Mouse (Mus musculus): Measurements from ENCODE around the gene Fam20a.

Gene Fam20a

GRCm38 (mm10) chr11:109721781-109722446 is at the start of gene Fam20a:
Gene Fam20a (minus strand): TSS chr11:109722279.
- no peak for DNase-seq (ENCODE audit: low spot score)

- DNase-seq (ENCODE audit: low spot score): no peak
These were observed 49.3 kb upstream of the Fam20a start for GRCm38 (mm10) chr11:109771381-109771780.

GRCm38 (mm10) chr11:109770185-109770584 is 48.1 kb upstream of the Fam20a start:
- no peak for DNase-seq (ENCODE audit: low spot score)

- no peak for DNase-seq (ENCODE audit: low spot score)
These were observed 47.0 kb upstream of the Fam20a start for GRCm38 (mm10) chr11:109769091-109769490.

- DNase-seq (ENCODE audit: low spot score): no peak
These were observed 38.0 kb upstream of the Fam20a start for GRCm38 (mm10) chr11:109760063-109760462.

GRCm38 (mm10) chr11:109758616-109759215 is 36.6 kb upstream of the Fam20a start:
- DNase-seq (ENCODE audit: low spot score): no peak

GRCm38 (mm10) chr11:109754105-109754602 is 32.1 kb upstream of the Fam20a start:
- no peak for DNase-seq (ENCODE audit: low spot score)

- DNase-seq (ENCODE audit: low spot score): no peak
These were observed 29.8 kb upstream of the Fam20a start for GRCm38 (mm10) chr11:109751636-109752603.

GRCm38 (mm10) chr11:109745210-109745609 is 23.1 kb upstream of the Fam20a start:
- DNase-seq (ENCODE audit: low spot score): no peak

GRCm38 (mm10) chr11:109737967-109738366 is 15.9 kb upstream of the Fam20a start:
- no peak for DNase-seq (ENCODE audit: low spot score)

GRCm38 (mm10) chr11:109736406-109736805 is 14.3 kb upstream of the Fam20a start:
- no peak for DNase-seq (ENCODE audit: low spot score)

GRCm38 (mm10) chr11:109734341-109734740 is 12.3 kb upstream of the Fam20a start:
- no peak for DNase-seq (ENCODE audit: low spot score)

- DNase-seq (ENCODE audit: low spot score): no peak
These were observed 10.8 kb upstream of the Fam20a start for GRCm38 (mm10) chr11:109732726-109733438.

GRCm38 (mm10) chr11:109728371-109728770 is 6.3 kb upstream of the Fam20a start:
- DNase-seq (ENCODE audit: low spot score): no peak

GRCm38 (mm10) chr11:109722711-109723110 is 632 bp upstream of the Fam20a start:
- no peak for DNase-seq (ENCODE audit: low spot score)

- no peak for DNase-seq (ENCODE audit: low spot score)
These were observed 729 bp downstream of the Fam20a start for GRCm38 (mm10) chr11:109721320-109721780.

- no peak for DNase-seq (ENCODE audit: low spot score)
These were observed 1.2 kb downstream of the Fam20a start for GRCm38 (mm10) chr11:109720809-109721319.

- DNase-seq (ENCODE audit: low spot score): no peak
These were observed 2.7 kb downstream of the Fam20a start for GRCm38 (mm10) chr11:109719399-109719798.

- no peak for DNase-seq (ENCODE audit: low spot score)
These were observed 3.8 kb downstream of the Fam20a start for GRCm38 (mm10) chr11:109717966-109718895.

- DNase-seq (ENCODE audit: low spot score): no peak
These were observed 4.6 kb downstream of the Fam20a start for GRCm38 (mm10) chr11:109717448-109717847.
